Mouse (Mus musculus) bone marrow macrophage, adult 2 months (primary cell): ENCODE results near the gene Esd. TPM values are rescaled to one million over a fixed set of nuclear protein-coding genes. Genes with fewer than 3 reads are reported as not detected.

Experiments used
- H3K27ac ChIP-seq: 2 replicates; pipeline ENCODE4 v1.5.1; 2012; ENCODE audit warnings: low read depth, low read length; ENCODE audit not compliant: insufficient read depth
- H3K4me1 ChIP-seq: 2 replicates; pipeline ENCODE4 v1.6.1; 2012; ENCODE audit warnings: low read length; ENCODE audit not compliant: control insufficient read depth, insufficient read depth
- H3K4me3 ChIP-seq: 2 replicates; pipeline ENCODE4 v1.5.1; 2012; ENCODE audit warnings: mild to moderate bottlenecking, low read length, moderate library complexity; ENCODE audit not compliant: insufficient read depth
- CTCF ChIP-seq: IDR thresholded peaks from 2 replicates; pipeline ENCODE4 v1.5.1; 2012; ENCODE audit warnings: low read depth, mild to moderate bottlenecking, low read length, moderate library complexity
- POLR2A ChIP-seq: IDR thresholded peaks from 2 replicates; pipeline ENCODE4 v1.6.1; 2012; ENCODE audit warnings: mild to moderate bottlenecking, low read depth, low read length, borderline replicate concordance
- polyA plus RNA-seq: library from polyadenylated mRNA; stranded (reverse); fragments of >200 nt; gene quantifications from 2 replicates; pipeline ENCODE4 v1.2.4, GENCODE M21; 2012; ENCODE audit not compliant: missing spikeins, insufficient read depth, insufficient read length

The Esd gene
- polyA plus RNA-seq, result 370 TPM in 2 replicates

DNA sequence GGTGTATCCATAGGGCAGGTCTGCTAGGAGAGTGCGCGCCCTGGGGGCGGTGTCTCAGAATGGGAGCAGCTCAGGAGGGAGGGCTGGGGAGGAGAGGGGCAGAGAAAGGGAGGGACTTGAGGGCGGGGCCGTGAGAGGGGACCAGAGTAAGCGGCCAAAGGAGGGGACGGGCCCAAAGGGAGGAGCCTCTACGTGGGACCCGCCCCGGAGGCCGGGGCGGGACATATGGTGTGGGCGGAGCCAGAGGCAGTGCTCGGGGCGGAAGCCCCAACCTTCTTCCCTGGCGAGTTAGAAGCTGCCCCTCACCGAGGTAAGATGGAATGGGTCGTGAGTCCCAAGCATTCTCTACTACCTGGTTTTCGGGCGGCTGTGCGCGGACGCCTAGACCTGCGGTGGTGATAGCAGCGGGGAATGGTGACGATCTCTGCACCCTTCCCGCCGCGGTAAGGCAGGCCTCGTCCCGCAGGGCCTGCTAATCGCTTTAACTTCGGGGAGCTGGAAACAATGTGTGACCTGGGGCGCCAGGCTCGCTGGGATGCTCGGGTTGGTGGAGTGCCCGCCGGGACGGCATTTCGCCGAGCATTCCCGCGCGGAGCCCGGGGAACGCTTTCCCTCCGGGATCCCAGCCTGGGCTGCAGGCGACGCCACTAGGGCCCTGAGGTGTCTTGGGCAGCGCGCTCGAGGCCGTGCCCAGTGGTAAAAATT is at the start of gene Esd:
Gene Esd, plus strand, starts transcription at position 219 of the 705 bp plus-strand sequence.
- peak within 1 kb of the TSS; percentile 98 for H3K4me3 ChIP-seq
- peak within 1 kb of the TSS; percentile 67 for H3K27ac ChIP-seq
- H3K4me1 ChIP-seq, result peaks cover 18% of the 10 kb centered on the region
- no peak for TF ChIP-seq CTCF
- peak; percentile 38; the same call in 1 of the 2 replicates for TF ChIP-seq POLR2A

DNA sequence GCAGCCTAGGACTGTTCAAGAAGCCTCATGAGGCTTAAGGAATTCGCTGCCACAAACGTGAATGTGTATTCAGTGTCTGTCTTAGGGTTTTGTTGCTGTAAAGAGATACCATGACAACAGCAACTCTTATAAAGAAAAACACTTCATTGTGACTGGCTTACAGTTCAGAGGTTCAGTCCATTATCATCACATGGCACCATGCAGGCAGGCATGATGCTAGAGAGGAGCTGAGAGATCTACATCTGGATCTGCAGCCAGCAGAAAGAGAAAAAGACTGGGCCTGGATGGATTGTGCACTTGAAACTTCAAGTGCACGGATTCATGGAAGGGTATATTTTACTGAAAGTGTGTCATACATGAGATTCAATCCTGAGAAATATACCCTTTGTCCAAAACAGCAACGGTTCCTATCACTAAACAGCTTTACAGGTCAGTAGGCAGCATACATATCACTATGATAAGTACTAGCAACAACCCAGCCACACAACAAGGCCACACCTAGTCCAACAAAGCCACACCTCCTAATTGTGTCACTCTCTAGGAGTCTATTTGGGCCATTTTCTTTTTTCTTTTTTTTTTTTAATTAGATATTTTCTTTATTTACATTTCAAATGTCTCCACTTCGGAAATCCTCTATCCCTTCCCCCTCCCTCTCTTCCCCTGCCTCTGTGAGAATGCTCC is 47.7 kb upstream of the Esd start:
- Histone ChIP-seq H3K4me1 (peaks cover 9% of the 10 kb centered on the region), H3K27ac (no peak overlapping the region), H3K4me3 (no peak overlapping the region)
- TF ChIP-seq CTCF (no peak), POLR2A (no peak)

GRCm38 (mm10) chr14:74691963-74692362 is 40.1 kb upstream of the Esd start:
- H3K4me3 ChIP-seq, result no peak overlapping the region
- TF ChIP-seq CTCF (no peak), POLR2A (no peak)
- H3K27ac ChIP-seq, result no peak overlapping the region
- H3K4me1 ChIP-seq, result peaks cover 25% of the 10 kb centered on the region

- TF ChIP-seq CTCF (no peak), POLR2A (no peak)
- no peak overlapping the region for H3K27ac ChIP-seq
- H3K4me3 ChIP-seq, result no peak overlapping the region
- peaks cover 28% of the 10 kb centered on the region for H3K4me1 ChIP-seq
These were observed 35.3 kb upstream of the Esd start for GRCm38 (mm10) chr14:74696766-74697165.

GRCm38 (mm10) chr14:74697432-74697831 is 34.7 kb upstream of the Esd start:
- H3K4me3 ChIP-seq, result no peak overlapping the region
- H3K27ac ChIP-seq, result no peak overlapping the region
- H3K4me1 ChIP-seq, result peaks cover 28% of the 10 kb centered on the region
- TF ChIP-seq CTCF (no peak), POLR2A (no peak)

DNA sequence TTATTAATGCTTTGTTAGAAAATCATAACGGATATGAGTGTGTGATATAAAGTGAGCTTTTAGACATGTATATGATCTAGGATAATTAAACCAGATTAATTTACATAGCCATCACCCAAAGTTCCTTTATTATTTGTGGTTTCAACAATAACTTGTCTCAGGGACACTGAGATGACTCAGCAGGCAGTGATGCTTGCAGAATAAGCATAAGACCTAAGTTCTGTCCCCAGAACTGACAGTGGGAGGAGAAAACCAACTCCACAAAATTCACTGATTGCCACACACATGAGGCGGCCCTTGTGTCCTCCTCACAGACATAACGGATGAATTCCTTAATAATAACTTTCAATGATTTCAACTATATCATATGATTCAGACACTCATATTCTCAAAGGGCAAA is 32.9 kb upstream of the Esd start:
- peaks cover 38% of the 10 kb centered on the region for H3K4me1 ChIP-seq
- H3K4me3 ChIP-seq, result no peak overlapping the region
- no peak for TF ChIP-seq POLR2A
- no peak for TF ChIP-seq CTCF
- H3K27ac ChIP-seq, result peak overlapping the region; percentile 35

- peaks cover 32% of the 10 kb centered on the region for H3K4me1 ChIP-seq
- H3K4me3 ChIP-seq, result no peak overlapping the region
- TF ChIP-seq CTCF (no peak), POLR2A (no peak)
- peak overlapping the region; percentile 80 for H3K27ac ChIP-seq
These were observed 28.2 kb upstream of the Esd start for GRCm38 (mm10) chr14:74703930-74704329.

DNA sequence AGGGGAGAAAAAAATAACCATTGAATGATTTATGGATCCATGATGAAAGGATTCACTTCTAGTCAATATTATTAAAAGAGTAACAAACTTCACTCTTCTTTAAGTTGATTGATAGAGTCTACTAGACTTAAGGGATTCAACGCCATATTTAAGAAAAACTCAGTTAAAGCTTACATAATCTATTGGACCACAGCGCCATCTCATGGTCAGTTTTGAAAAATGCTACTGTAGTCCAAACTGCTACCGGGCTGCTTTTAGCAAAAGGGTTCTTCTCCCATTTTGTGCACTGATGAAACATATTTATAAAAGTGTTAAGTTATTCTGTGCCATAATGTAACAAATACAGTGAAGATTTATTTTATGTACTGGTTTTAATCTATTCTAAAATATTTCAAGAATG is 23.0 kb upstream of the Esd start:
- TF ChIP-seq CTCF, result no peak
- TF ChIP-seq POLR2A, result no peak
- H3K4me3 ChIP-seq, result no peak overlapping the region

GRCm38 (mm10) chr14:74723541-74723940 is 8.6 kb upstream of the Esd start:
- TF ChIP-seq POLR2A, result no peak
- TF ChIP-seq CTCF, result no peak
- Histone ChIP-seq H3K4me1 (peaks cover 9% of the 10 kb centered on the region), H3K27ac (no peak overlapping the region), H3K4me3 (no peak overlapping the region)

More for the DNA sequence above, 23.0 kb upstream of the Esd start:
- Histone ChIP-seq H3K4me1 (peaks cover 4% of the 10 kb centered on the region), H3K27ac (no peak overlapping the region)
